Mouse (Mus musculus): ENCODE data around the gene Msrb1. TPM values are rescaled to one million over a fixed set of nuclear protein-coding genes. Genes with fewer than 3 reads are reported as not detected.

The Msrb1 gene
- 25.5 and 27.2 TPM in 2 replicates for polyA plus RNA-seq (2014; fragmentation: Nextera tagmentation; extraction: Ambion mirVana)

GRCm38 (mm10) chr17:24736330-24737051, at the start of gene Msrb1:
Gene Msrb1, plus strand, starts transcription at chr17:24736642.
- Histone ChIP-seq H3K4me2 (ENCODE audit: low read depth) (peak within 1 kb of the TSS; percentile 90), H3K4me1 (ENCODE audit: control insufficient read depth, insufficient read depth, low read length) (no peaks in the 10 kb centered on the region), H3K36me3 (ENCODE audit: control insufficient read depth, insufficient read depth, low read length) (no peaks in the 10 kb centered on the region), H3K27ac (ENCODE audit: low read depth, low read length) (no peak within 1 kb of the TSS), H3K4me3 (ENCODE audit: low read depth, low read length) (peak within 1 kb of the TSS; percentile 59), H3K27me3 (ENCODE audit: control insufficient read depth, insufficient read depth, low read length) (no peaks in the 10 kb centered on the region), H3K9me3 (ENCODE audit: control insufficient read depth, low read length) (no peaks in the 10 kb centered on the region), H3K9ac (ENCODE audit: low read length) (peak within 1 kb of the TSS; percentile 57)
- WGBS, result 1% methylated on average over 29 of the region's 29 CpGs
- ATAC-seq (ENCODE audit: insufficient read depth, low FRiP score, low TSS enrichment) (peak; percentile 96), DNase-seq (ENCODE audit: low spot score) (peak; percentile 95)

DNA sequence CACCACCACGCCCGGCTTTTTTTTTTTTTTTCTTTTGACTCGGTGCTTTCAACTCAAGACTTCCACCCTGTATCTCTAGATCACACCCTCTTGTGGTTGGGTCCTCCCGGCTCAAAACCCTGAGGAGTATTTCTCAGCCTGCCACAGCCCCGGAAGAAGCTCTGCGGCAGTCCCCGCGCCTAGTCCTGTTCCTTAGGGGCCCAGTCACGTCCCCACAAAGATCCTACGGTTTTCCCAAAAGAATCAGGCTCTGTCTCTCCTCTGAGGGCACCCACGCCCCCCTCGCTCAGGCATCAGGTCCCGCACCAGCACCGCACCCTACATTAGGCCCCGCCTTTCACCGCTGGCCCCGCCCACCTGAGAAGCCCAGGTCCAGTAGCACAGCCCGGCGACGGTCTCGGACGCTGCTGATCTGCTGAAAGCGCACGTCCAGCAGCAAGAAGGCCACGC, 49.3 kb upstream of the Msrb1 start:
- Histone ChIP-seq H3K4me1 (ENCODE audit: control insufficient read depth, insufficient read depth, low read length) (peaks cover 8% of the 10 kb centered on the region; the same call in 1 of the 2 replicates), H3K27me3 (ENCODE audit: control insufficient read depth, insufficient read depth, low read length) (peaks cover 32% of the 10 kb centered on the region), H3K9ac (ENCODE audit: low read length) (no peak overlapping the region), H3K4me2 (ENCODE audit: low read depth) (peak overlapping the region; percentile 43), H3K27ac (ENCODE audit: low read depth, low read length) (no peak overlapping the region), H3K36me3 (ENCODE audit: control insufficient read depth, insufficient read depth, low read length) (no peaks in the 10 kb centered on the region), H3K4me3 (ENCODE audit: low read depth, low read length) (peak overlapping the region; percentile 20), H3K9me3 (ENCODE audit: control insufficient read depth, low read length) (no peaks in the 10 kb centered on the region)
- DNase-seq (ENCODE audit: low spot score) (peak; percentile 43), ATAC-seq (ENCODE audit: insufficient read depth, low FRiP score, low TSS enrichment) (0 out of 2 replicates have a peak, but pooled peaks have one; percentile 41)
- 1% methylated on average over 24 of the region's 25 CpGs for WGBS

GRCm38 (mm10) chr17:24687599-24687998, 48.8 kb upstream of the Msrb1 start:
- H3K4me1 ChIP-seq (ENCODE audit: control insufficient read depth, insufficient read depth, low read length), result peaks cover 8% of the 10 kb centered on the region; the same call in 1 of the 2 replicates
- DNase-seq (ENCODE audit: low spot score) (no peak), ATAC-seq (ENCODE audit: insufficient read depth, low FRiP score, low TSS enrichment) (no peak)
- no peak overlapping the region for H3K27ac ChIP-seq (ENCODE audit: low read depth, low read length)
- H3K27me3 ChIP-seq (ENCODE audit: control insufficient read depth, insufficient read depth, low read length), result peaks cover 32% of the 10 kb centered on the region
- 21% methylated on average over 23 of the region's 23 CpGs for WGBS
- H3K9ac ChIP-seq (ENCODE audit: low read length), result no peak overlapping the region
- peak overlapping the region; percentile 20 for H3K4me3 ChIP-seq (ENCODE audit: low read depth, low read length)
- no peaks in the 10 kb centered on the region; the same call in 1 of the 2 replicates for H3K36me3 ChIP-seq (ENCODE audit: control insufficient read depth, insufficient read depth, low read length)
- H3K4me2 ChIP-seq (ENCODE audit: low read depth), result peak overlapping the region; percentile 43
- H3K9me3 ChIP-seq (ENCODE audit: control insufficient read depth, low read length), result no peaks in the 10 kb centered on the region

GRCm38 (mm10) chr17:24689251-24690081, 47.0 kb upstream of the Msrb1 start, which contains the start of gene Syngr3:
Gene Syngr3, minus strand, starts transcription at chr17:24689955.
- no peaks in the 10 kb centered on the region for H3K9me3 ChIP-seq (ENCODE audit: control insufficient read depth, low read length)
- peaks cover 32% of the 10 kb centered on the region for H3K27me3 ChIP-seq (ENCODE audit: control insufficient read depth, insufficient read depth, low read length)
- peak within 1 kb of the TSS; percentile 57 for H3K9ac ChIP-seq (ENCODE audit: low read length)
- WGBS, result under 1% methylated on average over 44 of the region's 55 CpGs
- H3K4me2 ChIP-seq (ENCODE audit: low read depth), result peak within 1 kb of the TSS; percentile 65
- H3K4me3 ChIP-seq (ENCODE audit: low read depth, low read length), result peak within 1 kb of the TSS; percentile 47
- no peak within 1 kb of the TSS for H3K27ac ChIP-seq (ENCODE audit: low read depth, low read length)
- no peaks in the 10 kb centered on the region; the same call in 1 of the 2 replicates for H3K36me3 ChIP-seq (ENCODE audit: control insufficient read depth, insufficient read depth, low read length)
- H3K4me1 ChIP-seq (ENCODE audit: control insufficient read depth, insufficient read depth, low read length), result peaks cover 8% of the 10 kb centered on the region; the same call in 1 of the 2 replicates
- ATAC-seq (ENCODE audit: insufficient read depth, low FRiP score, low TSS enrichment), result 0 out of 2 replicates have a peak, but pooled peaks have one; percentile 42
- peak; percentile 60 for DNase-seq (ENCODE audit: low spot score)

- peaks cover 28% of the 10 kb centered on the region for H3K27me3 ChIP-seq (ENCODE audit: control insufficient read depth, insufficient read depth, low read length)
- DNase-seq (ENCODE audit: low spot score), result no peak
- 87% methylated on average over 5 of the region's 5 CpGs for WGBS
These were observed 44.1 kb upstream of the Msrb1 start for GRCm38 (mm10) chr17:24692385-24692784.

GRCm38 (mm10) chr17:24695326-24696010, 41.0 kb upstream of the Msrb1 start:
- Histone ChIP-seq H3K9ac (ENCODE audit: low read length) (peak overlapping the region; percentile 87), H3K27me3 (ENCODE audit: control insufficient read depth, insufficient read depth, low read length) (peaks cover 4% of the 10 kb centered on the region), H3K4me3 (ENCODE audit: low read depth, low read length) (peak overlapping the region; percentile 85), H3K27ac (ENCODE audit: low read depth, low read length) (peak overlapping the region; percentile 47), H3K4me2 (ENCODE audit: low read depth) (peak overlapping the region; percentile 68), H3K9me3 (ENCODE audit: control insufficient read depth, low read length) (no peaks in the 10 kb centered on the region), H3K36me3 (ENCODE audit: control insufficient read depth, insufficient read depth, low read length) (peaks cover 6% of the 10 kb centered on the region), H3K4me1 (ENCODE audit: control insufficient read depth, insufficient read depth, low read length) (peaks cover 13% of the 10 kb centered on the region)
- WGBS, result 9% methylated on average over 40 of the region's 51 CpGs
- ATAC-seq (ENCODE audit: insufficient read depth, low FRiP score, low TSS enrichment), result peak; percentile 60
- no peak for DNase-seq (ENCODE audit: low spot score)

More at GRCm38 (mm10) chr17:24692385-24692784, 44.1 kb upstream of the Msrb1 start:
- Histone ChIP-seq H3K4me2 (ENCODE audit: low read depth) (no peak overlapping the region), H3K36me3 (ENCODE audit: control insufficient read depth, insufficient read depth, low read length) (no peaks in the 10 kb centered on the region; the same call in 1 of the 2 replicates), H3K9me3 (ENCODE audit: control insufficient read depth, low read length) (no peaks in the 10 kb centered on the region), H3K9ac (ENCODE audit: low read length) (no peak overlapping the region), H3K4me1 (ENCODE audit: control insufficient read depth, insufficient read depth, low read length) (peaks cover 15% of the 10 kb centered on the region), H3K4me3 (ENCODE audit: low read depth, low read length) (no peak overlapping the region), H3K27ac (ENCODE audit: low read depth, low read length) (no peak overlapping the region)
- ATAC-seq (ENCODE audit: insufficient read depth, low FRiP score, low TSS enrichment), result no peak

DNA sequence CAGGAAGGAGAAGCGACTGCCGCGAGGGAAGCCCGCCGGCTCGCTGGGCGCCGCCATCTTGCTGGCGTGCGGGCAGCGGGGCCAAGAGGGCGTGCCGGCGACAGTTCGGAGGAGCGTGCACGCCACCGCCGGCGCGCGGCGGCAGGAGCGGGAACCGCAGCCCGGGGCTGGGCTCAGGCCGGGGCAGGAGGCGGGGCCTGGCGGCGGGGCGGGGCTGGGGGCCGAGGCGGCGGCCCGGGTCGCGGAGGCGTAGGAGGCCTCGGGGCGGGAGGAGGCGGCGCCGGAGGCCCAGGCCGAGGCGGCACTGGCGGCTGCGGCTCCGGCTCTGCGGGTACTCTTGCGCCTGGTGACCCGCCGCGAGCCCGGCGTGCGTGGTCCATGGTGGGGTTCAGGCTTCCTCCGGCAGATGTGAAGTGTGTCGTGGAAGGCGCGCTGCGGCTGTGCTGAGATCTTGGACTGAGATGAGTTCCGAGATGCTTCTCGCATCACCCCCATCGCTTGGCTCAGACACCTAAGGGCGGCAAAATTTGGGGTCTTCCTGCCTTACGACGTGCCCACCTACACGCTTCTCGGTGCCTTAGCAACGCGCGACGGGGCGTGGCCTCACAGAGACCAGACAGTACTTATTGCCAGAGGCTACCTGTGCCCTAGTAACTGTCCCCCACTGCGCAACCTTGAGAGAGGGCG, 40.3 kb upstream of the Msrb1 start, which contains the start of the genes Gfer and Noxo1:
Gene Gfer (minus strand): TSS at position 146 of the 687 bp plus-strand sequence.
Gene Noxo1 (plus strand): TSS at position 224 of the 687 bp plus-strand sequence.
- Histone ChIP-seq H3K27ac (ENCODE audit: low read depth, low read length) (peak within 1 kb of the TSS; percentile 47), H3K4me2 (ENCODE audit: low read depth) (peak within 1 kb of the TSS; percentile 68), H3K9me3 (ENCODE audit: control insufficient read depth, low read length) (no peaks in the 10 kb centered on the region), H3K4me1 (ENCODE audit: control insufficient read depth, insufficient read depth, low read length) (peaks cover 13% of the 10 kb centered on the region), H3K9ac (ENCODE audit: low read length) (peak within 1 kb of the TSS; percentile 87), H3K27me3 (ENCODE audit: control insufficient read depth, insufficient read depth, low read length) (no peaks in the 10 kb centered on the region; the same call in 1 of the 2 replicates), H3K36me3 (ENCODE audit: control insufficient read depth, insufficient read depth, low read length) (peaks cover 13% of the 10 kb centered on the region), H3K4me3 (ENCODE audit: low read depth, low read length) (peak within 1 kb of the TSS; percentile 85)
- WGBS, result under 1% methylated on average over 53 of the region's 76 CpGs
- ATAC-seq (ENCODE audit: insufficient read depth, low FRiP score, low TSS enrichment), result peak; percentile 90
- peak; percentile 92 for DNase-seq (ENCODE audit: low spot score)
